Mouse (Mus musculus): ENCODE results near the gene Atp8a2. TPM values are rescaled to one million over a fixed set of nuclear protein-coding genes. Genes with fewer than 3 reads are reported as not detected.
"Not testable (repeated sequence)": the region's sequence is repeated elsewhere in the genome, so short reads cannot be mapped to it uniquely, and the experiment has no call there.

Gene Atp8a2
- polyA plus RNA-seq, 1 experiment from 2014 or later, result 46.8 TPM

- H3K4me1 ChIP-seq; H3K27me3 ChIP-seq (replicated peaks); H3K36me3 ChIP-seq; H3K4me2 ChIP-seq; H3K4me3 ChIP-seq (replicated peaks); H3K27ac ChIP-seq (replicated peaks); H3K9me3 ChIP-seq (replicated peaks); H3K9ac ChIP-seq (replicated peaks): not testable (repeated sequence)
- peak; percentile 41; the same call in 1 of the 2 replicates for ATAC-seq (ENCODE audit: low FRiP score)
- no CpG with 5 or more reads among the region's 3 CpGs for WGBS
These were observed 359.2 kb downstream of the Atp8a2 start for GRCm38 (mm10) chr14:59837691-59838241.

- H3K4me1 ChIP-seq, result no peaks in the 10 kb centered on the region
- no peak overlapping the region for H3K4me2 ChIP-seq
- ATAC-seq (ENCODE audit: low FRiP score), result no peak
- H3K4me3 ChIP-seq (replicated peaks), result no peak overlapping the region
- H3K27ac ChIP-seq (replicated peaks), result no peak overlapping the region
- no peaks in the 10 kb centered on the region for H3K36me3 ChIP-seq
- no peaks in the 10 kb centered on the region for H3K27me3 ChIP-seq (replicated peaks)
- no peak overlapping the region for H3K9ac ChIP-seq (replicated peaks)
- no peaks in the 10 kb centered on the region for H3K9me3 ChIP-seq (replicated peaks)
- 54% methylated on average over 10 of the region's 10 CpGs for WGBS
These were observed 360.0 kb downstream of the Atp8a2 start for GRCm38 (mm10) chr14:59836876-59837543.

- no peak overlapping the region for H3K4me2 ChIP-seq
- H3K9ac ChIP-seq (replicated peaks), result no peak overlapping the region
- no peaks in the 10 kb centered on the region for H3K9me3 ChIP-seq (replicated peaks)
- no peak overlapping the region for H3K4me3 ChIP-seq (replicated peaks)
- H3K4me1 ChIP-seq, result no peaks in the 10 kb centered on the region
- H3K36me3 ChIP-seq, result no peaks in the 10 kb centered on the region
- no peak for ATAC-seq (ENCODE audit: low FRiP score)
- H3K27ac ChIP-seq (replicated peaks), result no peak overlapping the region
- WGBS, result 86% methylated on average over 5 of the region's 5 CpGs
- H3K27me3 ChIP-seq (replicated peaks), result no peaks in the 10 kb centered on the region
These were observed 367.4 kb downstream of the Atp8a2 start for GRCm38 (mm10) chr14:59829580-59829979.

- Histone ChIP-seq H3K4me3 (replicated peaks) (no peak overlapping the region), H3K9me3 (replicated peaks) (no peaks in the 10 kb centered on the region), H3K27me3 (replicated peaks) (no peaks in the 10 kb centered on the region), H3K36me3 (no peaks in the 10 kb centered on the region), H3K4me2 (no peak overlapping the region), H3K27ac (replicated peaks) (no peak overlapping the region), H3K4me1 (no peaks in the 10 kb centered on the region), H3K9ac (replicated peaks) (no peak overlapping the region)
- WGBS, result 63% methylated on average over 5 of the region's 5 CpGs
- no peak for ATAC-seq (ENCODE audit: low FRiP score)
These were observed 369.6 kb downstream of the Atp8a2 start for GRCm38 (mm10) chr14:59827409-59827808.

GRCm38 (mm10) chr14:59820115-59820419 lies 376.9 kb downstream of the Atp8a2 start:
- Histone ChIP-seq H3K4me2 (no peak overlapping the region), H3K4me3 (replicated peaks) (no peak overlapping the region), H3K9me3 (replicated peaks) (0 out of 2 replicates have a peak, but pooled peaks cover 4% of the 10 kb centered on the region), H3K27me3 (replicated peaks) (no peaks in the 10 kb centered on the region), H3K4me1 (peaks cover 12% of the 10 kb centered on the region), H3K36me3 (no peaks in the 10 kb centered on the region), H3K9ac (replicated peaks) (no peak overlapping the region), H3K27ac (replicated peaks) (no peak overlapping the region)
- ATAC-seq (ENCODE audit: low FRiP score), result no peak
- 41% methylated on average over 3 of the region's 3 CpGs for WGBS

GRCm38 (mm10) chr14:59819215-59820114 lies 377.5 kb downstream of the Atp8a2 start:
- 21% methylated on average over 5 of the region's 5 CpGs for WGBS
- Histone ChIP-seq H3K4me2 (no peak overlapping the region), H3K27ac (replicated peaks) (no peak overlapping the region), H3K27me3 (replicated peaks) (no peaks in the 10 kb centered on the region), H3K9me3 (replicated peaks) (0 out of 2 replicates have a peak, but pooled peaks cover 4% of the 10 kb centered on the region), H3K4me1 (peaks cover 12% of the 10 kb centered on the region), H3K36me3 (no peaks in the 10 kb centered on the region), H3K4me3 (replicated peaks) (no peak overlapping the region), H3K9ac (replicated peaks) (no peak overlapping the region)
- ATAC-seq (ENCODE audit: low FRiP score), result 0 out of 2 replicates have a peak, but pooled peaks have one; percentile 43

GRCm38 (mm10) chr14:59810316-59810715 lies 386.7 kb downstream of the Atp8a2 start:
- ATAC-seq (ENCODE audit: low FRiP score), result not testable (repeated sequence)
- WGBS, result 89% methylated on average over 2 of the region's 2 CpGs

GRCm38 (mm10) chr14:59809790-59810189 lies 387.2 kb downstream of the Atp8a2 start:
- Histone ChIP-seq H3K27me3 (replicated peaks) (no peaks in the 10 kb centered on the region), H3K4me1 (peaks cover 6% of the 10 kb centered on the region; the same call in 1 of the 2 replicates), H3K9me3 (replicated peaks) (no peaks in the 10 kb centered on the region), H3K4me3 (replicated peaks) (no peak overlapping the region), H3K27ac (replicated peaks) (no peak overlapping the region), H3K36me3 (no peaks in the 10 kb centered on the region), H3K4me2 (no peak overlapping the region), H3K9ac (replicated peaks) (no peak overlapping the region)
- ATAC-seq (ENCODE audit: low FRiP score), result no peak
- 30% methylated on average over 4 of the region's 4 CpGs for WGBS

More at GRCm38 (mm10) chr14:59810316-59810715, 386.7 kb downstream of the Atp8a2 start:
- H3K9ac ChIP-seq (replicated peaks); H3K4me2 ChIP-seq; H3K9me3 ChIP-seq (replicated peaks); H3K4me1 ChIP-seq; H3K27me3 ChIP-seq (replicated peaks); H3K36me3 ChIP-seq; H3K4me3 ChIP-seq (replicated peaks); H3K27ac ChIP-seq (replicated peaks): not testable (repeated sequence)

- Histone ChIP-seq H3K36me3 (no peaks in the 10 kb centered on the region), H3K4me3 (replicated peaks) (no peak overlapping the region), H3K27ac (replicated peaks) (no peak overlapping the region), H3K27me3 (replicated peaks) (no peaks in the 10 kb centered on the region), H3K4me1 (peaks cover 6% of the 10 kb centered on the region; the same call in 1 of the 2 replicates), H3K9me3 (replicated peaks) (no peaks in the 10 kb centered on the region), H3K4me2 (no peak overlapping the region), H3K9ac (replicated peaks) (no peak overlapping the region)
- 76% methylated on average over 7 of the region's 7 CpGs for WGBS
- no peak for ATAC-seq (ENCODE audit: low FRiP score)
These were observed 389.3 kb downstream of the Atp8a2 start for GRCm38 (mm10) chr14:59807528-59808300.

GRCm38 (mm10) chr14:59806910-59807309 lies 390.1 kb downstream of the Atp8a2 start:
- Histone ChIP-seq H3K27ac (replicated peaks) (no peak overlapping the region), H3K36me3 (no peaks in the 10 kb centered on the region), H3K4me1 (peaks cover 6% of the 10 kb centered on the region; the same call in 1 of the 2 replicates), H3K4me2 (no peak overlapping the region), H3K9me3 (replicated peaks) (no peaks in the 10 kb centered on the region), H3K27me3 (replicated peaks) (no peaks in the 10 kb centered on the region), H3K9ac (replicated peaks) (no peak overlapping the region), H3K4me3 (replicated peaks) (no peak overlapping the region)
- ATAC-seq (ENCODE audit: low FRiP score), result no peak
- WGBS, result 47% methylated on average over 4 of the region's 4 CpGs

GRCm38 (mm10) chr14:59806159-59806558 lies 390.8 kb downstream of the Atp8a2 start:
- Histone ChIP-seq H3K4me1 (peaks cover 6% of the 10 kb centered on the region; the same call in 1 of the 2 replicates), H3K9me3 (replicated peaks) (no peaks in the 10 kb centered on the region), H3K27ac (replicated peaks) (no peak overlapping the region), H3K9ac (replicated peaks) (no peak overlapping the region), H3K27me3 (replicated peaks) (no peaks in the 10 kb centered on the region), H3K4me2 (no peak overlapping the region), H3K36me3 (no peaks in the 10 kb centered on the region), H3K4me3 (replicated peaks) (no peak overlapping the region)
- WGBS, result 62% methylated on average over 4 of the region's 4 CpGs
- ATAC-seq (ENCODE audit: low FRiP score), result no peak
